Mouse (Mus musculus) neural tube, embryonic 10.5 days (tissue): ENCODE data around the gene Entpd4b.
"Not testable (repeated sequence)": the region's sequence is repeated elsewhere in the genome, so short reads cannot be mapped to it uniquely, and the experiment has no call there.

ENCODE experiments used
- DNase-seq: peaks from one replicate; pipeline ENCODE4 v3.0.0-alpha.2; 2017; ENCODE audit warnings: low spot score; ENCODE audit errors: extremely low spot score

The Entpd4b gene

DNA sequence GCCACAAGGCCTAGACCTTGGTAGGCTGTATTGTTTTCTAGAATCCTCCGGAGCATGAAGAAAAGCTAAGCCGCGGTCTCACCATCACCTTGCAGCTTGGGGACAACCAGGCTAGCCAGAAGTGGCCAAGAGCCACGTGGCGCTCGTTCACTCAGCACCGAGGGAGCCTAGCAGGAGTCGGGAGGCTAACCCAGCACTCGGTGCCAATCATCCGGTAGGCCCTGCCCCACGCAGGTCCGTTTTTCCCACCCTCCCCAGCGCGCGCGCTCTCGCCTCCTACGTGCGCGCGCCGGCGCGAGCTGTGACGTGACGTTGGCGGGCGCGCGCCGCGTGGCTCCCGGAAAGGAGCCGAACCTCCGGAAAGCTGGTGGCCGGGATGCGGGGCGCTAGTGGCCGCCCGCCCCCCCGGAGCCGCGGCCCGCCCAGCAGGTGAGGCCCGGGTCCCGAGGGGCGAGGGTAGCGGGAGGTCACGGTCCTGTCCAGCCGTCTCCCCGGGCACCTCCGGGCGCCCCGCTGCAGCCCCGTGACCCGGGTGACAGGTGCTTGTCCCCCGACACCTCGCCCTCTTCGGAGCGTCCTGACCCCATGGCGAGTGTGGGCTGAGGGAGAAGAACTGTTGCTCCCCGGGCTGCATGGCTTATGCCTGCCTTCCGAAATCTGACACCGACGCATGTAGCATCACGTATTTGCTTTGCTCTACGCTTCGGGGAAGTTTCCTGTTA lies at the start of gene Entpd4b:
TSS of gene Entpd4b (plus strand) at position 315 of the 722 bp plus-strand sequence.
- DNase-seq: not testable (repeated sequence)

DNA sequence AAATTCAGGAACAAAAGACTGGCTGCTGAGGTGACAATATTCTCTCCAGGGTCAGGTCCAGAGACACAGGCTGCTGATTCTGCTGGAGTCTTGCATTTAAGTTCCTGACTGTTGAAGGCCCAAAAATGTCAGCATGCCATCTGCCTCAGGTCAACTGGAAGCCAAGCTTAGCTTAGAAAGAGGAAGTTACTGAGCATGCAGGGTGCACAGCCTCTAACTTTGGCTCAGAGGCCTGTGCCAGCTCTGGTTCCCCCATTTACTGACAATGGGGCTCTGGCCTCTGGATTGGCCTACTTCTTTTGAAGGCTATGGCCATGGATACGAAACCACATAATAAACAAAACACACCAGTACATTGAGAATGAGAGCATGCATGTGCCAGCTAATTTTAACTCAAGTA lies 48.2 kb upstream of the Entpd4b start:
- not testable (repeated sequence) for DNase-seq

DNA sequence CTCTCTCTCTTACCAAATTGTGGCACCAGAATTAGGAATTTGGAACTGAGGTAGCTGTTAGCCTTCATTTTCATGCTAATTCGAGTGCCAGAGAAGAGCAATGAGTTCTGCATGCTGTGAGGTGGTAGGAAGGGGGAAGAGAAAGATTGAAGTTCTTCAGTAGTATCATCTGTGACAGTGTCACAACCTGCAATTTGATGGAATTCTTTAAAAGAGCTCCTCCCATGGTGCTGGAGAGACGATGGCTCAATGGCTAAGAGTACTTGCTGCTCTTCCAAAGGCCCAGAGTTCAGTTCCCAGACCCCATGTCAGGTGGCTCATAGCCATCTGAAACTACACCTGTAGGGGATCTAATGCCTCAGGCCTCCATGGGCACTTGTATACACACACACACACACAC lies 42.8 kb upstream of the Entpd4b start, which contains the start of gene Gm27179:
TSS of gene Gm27179 (minus strand) at position 101 of the 400 bp plus-strand sequence.
- DNase-seq: not testable (repeated sequence)

DNA sequence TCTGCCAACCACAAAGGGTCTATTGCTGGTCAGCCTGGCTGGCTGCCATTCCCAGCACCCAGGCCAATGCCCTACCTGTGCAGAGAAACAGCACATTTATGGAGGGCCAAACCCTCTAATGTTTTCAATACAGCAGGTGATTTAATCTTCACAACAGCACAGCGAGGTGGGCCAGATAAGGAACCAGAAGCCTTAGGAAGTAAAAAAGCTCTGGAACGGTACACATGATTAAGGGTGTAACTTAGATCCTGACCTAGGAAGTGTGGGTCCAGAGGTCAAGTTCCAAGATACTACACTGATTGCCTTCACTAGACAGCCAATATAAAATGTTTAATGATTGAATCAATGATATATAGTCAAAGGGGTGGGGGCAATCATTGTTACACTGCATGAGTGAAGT lies 34.4 kb upstream of the Entpd4b start:
- DNase-seq: not testable (repeated sequence)

DNA sequence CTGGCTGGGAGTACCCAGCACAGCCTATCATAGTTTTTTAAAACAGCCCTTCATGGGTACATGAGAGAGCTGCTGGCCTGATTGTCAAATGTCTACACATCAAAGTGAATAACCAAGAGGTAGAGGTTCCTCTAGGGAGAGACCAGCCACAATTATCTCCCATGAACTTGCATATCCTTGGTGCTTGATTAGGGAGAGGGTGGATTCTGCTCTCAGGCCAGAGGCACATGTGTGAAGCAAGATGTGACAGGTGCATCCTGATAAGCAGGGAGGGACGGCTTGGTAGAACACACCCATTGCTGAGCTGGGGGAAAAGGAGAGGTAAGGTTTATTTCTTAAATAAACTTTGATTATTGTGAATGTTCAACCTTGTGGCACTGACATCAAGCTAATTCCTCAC lies 32.2 kb upstream of the Entpd4b start:
- not testable (repeated sequence) for DNase-seq

DNA sequence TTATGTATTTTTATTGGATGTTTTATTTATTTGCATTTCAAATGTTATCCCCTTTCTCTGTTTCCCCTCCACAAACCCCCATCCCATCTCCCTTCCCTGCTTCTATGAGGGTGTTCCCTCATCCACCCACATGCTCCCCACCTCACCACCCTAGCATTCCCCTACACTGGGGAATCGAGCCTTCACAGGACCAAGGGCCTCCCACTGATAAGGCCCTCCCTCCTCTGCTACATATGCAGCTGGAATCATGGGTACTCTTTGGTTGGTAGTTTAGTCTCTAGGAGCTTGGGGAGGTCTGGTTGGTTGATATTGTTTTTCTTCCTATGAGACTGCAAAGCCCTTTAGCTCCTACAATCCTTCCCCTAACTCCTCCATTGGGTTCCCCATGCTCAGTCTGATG lies 29.0 kb upstream of the Entpd4b start:
- DNase-seq: not testable (repeated sequence)

DNA sequence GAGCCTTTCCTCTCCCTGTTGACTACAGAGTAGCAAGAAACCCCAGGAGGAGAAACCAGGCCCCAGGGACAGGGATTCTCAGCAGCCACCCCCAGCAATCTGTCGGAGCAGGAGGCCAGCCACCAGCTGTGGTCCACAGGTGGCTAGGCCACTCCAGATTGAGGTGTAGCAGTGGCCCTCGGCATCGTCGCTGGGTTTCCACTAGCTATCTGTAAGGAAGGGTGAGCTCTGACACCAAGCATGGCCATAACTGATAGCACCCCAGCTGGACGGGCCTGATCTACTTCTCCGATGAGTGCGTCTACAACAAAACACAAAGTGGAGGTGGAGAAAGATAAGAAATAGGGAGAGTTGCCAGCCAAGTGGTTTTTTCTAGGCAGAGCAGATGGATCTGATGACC lies 18.7 kb upstream of the Entpd4b start:
- DNase-seq: not testable (repeated sequence)

DNA sequence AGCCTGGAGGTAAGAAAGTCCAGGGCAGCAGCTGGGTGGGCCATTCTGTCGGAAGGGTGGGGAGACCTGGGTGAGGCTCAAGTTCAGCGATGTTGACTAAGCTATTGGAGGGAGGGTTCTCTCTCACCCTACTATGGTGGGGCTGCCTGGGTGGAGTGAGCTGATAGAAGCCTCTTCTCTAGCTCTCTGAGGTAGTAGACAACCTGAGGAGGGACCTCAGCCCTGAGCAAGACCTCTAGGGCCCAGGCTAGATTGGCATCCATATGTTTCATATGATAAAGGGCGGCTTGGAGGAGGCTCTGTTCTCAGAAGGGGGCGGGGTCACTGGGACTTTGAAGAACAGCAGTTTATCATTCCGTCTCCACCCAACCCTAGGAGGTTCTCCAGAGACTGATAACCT lies 15.1 kb upstream of the Entpd4b start:
- DNase-seq: not testable (repeated sequence)

DNA sequence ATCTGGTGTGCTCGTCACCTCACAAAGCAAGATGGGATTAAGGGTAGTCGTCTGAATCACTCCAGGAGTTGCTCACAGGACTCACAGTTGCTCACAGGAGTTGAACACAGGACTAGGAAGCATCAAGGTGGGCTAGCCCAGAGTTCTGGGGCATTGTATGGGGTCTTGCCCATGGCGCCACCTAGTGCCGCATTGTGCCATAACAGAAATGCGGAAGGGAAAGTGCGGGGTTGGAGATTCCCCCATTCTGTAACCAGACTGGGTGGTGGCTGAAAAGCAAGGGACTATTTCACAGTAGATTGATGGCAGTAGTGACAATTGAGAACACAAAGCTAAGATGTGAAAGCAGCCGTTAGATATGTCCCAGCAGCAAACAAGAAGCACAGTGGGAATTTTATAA lies 12.5 kb upstream of the Entpd4b start:
- DNase-seq: not testable (repeated sequence)

DNA sequence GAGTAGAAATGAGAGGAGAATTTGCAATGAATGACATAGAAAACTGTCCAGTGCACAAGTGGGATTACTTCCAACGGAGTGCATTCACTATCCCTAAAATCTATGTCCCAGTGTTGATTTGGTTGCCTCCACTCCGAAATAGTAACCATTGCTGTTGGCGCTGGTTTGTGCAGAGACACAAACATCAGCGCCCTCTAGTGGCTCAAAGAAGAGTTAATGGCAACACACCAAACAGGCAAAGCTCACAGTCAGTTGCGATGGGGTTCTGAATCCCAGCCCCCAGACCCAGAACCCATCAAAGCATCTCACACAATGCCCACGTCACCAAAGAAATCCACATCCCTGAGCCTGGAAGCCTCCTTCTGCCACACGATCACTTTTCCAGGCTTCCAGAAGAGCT lies 11.2 kb upstream of the Entpd4b start:
- not testable (repeated sequence) for DNase-seq

DNA sequence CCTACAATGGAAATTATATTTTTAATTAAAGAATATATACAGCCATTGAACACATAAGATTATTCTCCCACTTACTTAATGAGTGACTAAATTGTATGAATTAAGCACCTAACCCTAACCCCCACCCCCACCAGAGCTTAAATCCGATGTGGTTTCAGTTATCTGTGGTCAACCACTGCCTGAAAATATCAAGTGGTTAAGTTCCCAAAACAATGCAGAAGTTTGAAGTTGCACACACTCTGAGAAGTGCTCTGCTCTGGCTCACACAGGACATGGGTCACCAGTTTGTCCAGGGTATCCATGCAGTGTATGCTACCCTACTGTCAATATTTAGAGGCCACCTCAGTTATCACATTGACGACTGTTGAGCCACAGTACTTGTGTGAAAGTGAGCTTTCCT lies 10.2 kb upstream of the Entpd4b start:
- DNase-seq: not testable (repeated sequence)

DNA sequence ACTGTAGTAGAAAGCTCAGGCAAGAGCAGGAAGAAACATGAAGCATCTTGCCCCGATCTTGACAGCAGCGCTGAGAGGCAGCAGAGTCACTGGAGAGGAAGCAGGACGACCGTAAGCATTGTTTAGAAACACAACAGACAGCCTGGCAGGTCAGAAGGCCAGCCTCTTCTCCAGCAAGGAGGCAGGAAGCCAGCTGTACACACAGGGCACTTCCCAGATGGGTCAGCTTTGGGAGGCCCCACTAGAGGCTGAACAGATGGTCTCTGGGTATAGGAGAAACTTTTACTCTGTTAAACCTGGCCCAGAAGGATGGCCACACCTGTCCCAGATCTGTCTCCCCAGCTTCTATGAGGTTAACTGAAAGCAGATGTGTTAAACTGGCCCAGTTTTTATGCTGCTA lies 7.9 kb upstream of the Entpd4b start:
- DNase-seq: not testable (repeated sequence)

DNA sequence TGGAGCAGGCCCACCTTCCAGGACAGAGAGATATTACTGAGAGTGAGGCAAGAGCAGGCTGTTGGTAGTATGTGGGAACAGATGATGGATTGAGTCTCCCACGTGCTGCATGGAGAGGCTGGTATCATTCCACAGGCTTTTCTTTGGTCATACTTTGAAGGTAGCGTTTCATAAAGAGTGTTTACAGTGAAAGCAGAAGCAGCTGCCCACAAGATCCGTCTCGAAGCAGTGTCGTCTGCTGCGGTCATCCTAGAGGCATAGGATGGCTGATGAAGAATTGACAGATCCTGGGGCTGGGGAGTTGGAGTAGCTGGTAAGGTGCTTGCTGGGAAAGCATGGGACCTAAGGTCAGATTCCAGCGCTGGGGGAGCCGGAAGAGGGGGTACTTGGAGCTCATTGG lies 1.6 kb downstream of the Entpd4b start:
- DNase-seq: not testable (repeated sequence)

DNA sequence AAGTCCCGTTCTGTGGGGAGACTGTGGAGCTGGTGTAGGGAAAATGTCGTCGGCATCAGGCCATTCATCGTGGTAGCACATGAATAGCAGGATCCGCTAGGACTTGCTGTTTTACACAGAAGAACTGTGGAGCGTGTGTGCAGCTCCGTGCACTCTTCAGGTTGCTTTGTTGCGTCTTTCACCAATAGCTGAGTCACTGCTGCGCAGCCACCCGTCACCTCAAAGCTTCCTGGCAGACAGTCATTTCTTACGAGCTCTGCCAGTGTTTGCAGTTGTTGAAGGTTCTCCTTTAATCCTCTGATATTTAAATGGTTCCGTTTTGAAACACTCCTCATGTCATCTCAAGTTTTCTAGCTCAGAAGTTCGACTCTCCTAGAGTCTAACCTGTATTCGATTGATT lies 2.3 kb downstream of the Entpd4b start:
- DNase-seq: not testable (repeated sequence)
